Mouse (Mus musculus) liver, adult 2 months (tissue): ENCODE data around the gene Cutc. TPM values are rescaled to one million over a fixed set of nuclear protein-coding genes. Genes with fewer than 3 reads are reported as not detected.

Experiments used
- DNase-seq: peaks from one replicate; pipeline ENCODE4 v3.0.0-alpha.2; 2011; ENCODE audit warnings: low read depth, low spot score; ENCODE audit errors: extremely low read depth
- H3K27ac ChIP-seq: fragments of 200-500 bp; replicated peaks from 2 replicates; pipeline ENCODE4 v1.5.1; 2012; ENCODE audit warnings: low read depth, mild to moderate bottlenecking, control low read depth, inconsistent platforms, low read length; ENCODE audit not compliant: insufficient read depth
- H3K27me3 ChIP-seq: fragments of 200-500 bp; 2 replicates; pipeline ENCODE4 v1.6.1; 2012; ENCODE audit warnings: mild to moderate bottlenecking, moderate library complexity, low read length, inconsistent platforms; ENCODE audit not compliant: control insufficient read depth, insufficient read depth
- H3K36me3 ChIP-seq: fragments of 200-500 bp; 2 replicates; pipeline ENCODE4 v1.6.1; 2012; ENCODE audit warnings: low read length, inconsistent platforms; ENCODE audit not compliant: control insufficient read depth, insufficient read depth
- H3K4me1 ChIP-seq: fragments of 200-500 bp; 2 replicates; pipeline ENCODE4 v1.6.1; 2011; ENCODE audit warnings: low read length; ENCODE audit not compliant: control insufficient read depth, insufficient read depth
- H3K4me3 ChIP-seq: fragments of 200-500 bp; 2 replicates; pipeline ENCODE4 v1.5.1; 2011; ENCODE audit warnings: low read depth, mild to moderate bottlenecking, control low read depth, low read length, moderate library complexity; ENCODE audit not compliant: insufficient read depth
- H3K79me2 ChIP-seq: fragments of 200-500 bp; 2 replicates; pipeline ENCODE4 v1.6.1; 2012; ENCODE audit warnings: inconsistent platforms, mild to moderate bottlenecking, low read length, moderate library complexity; ENCODE audit not compliant: control insufficient read depth, insufficient read depth
- H3K9ac ChIP-seq: fragments of 200-500 bp; 2 replicates; pipeline ENCODE4 v1.6.1; 2012; ENCODE audit warnings: low read depth, mild to moderate bottlenecking, control low read depth, inconsistent platforms, low read length
- CTCF ChIP-seq: fragments of 200-500 bp; IDR thresholded peaks from 2 replicates; pipeline ENCODE4 v1.5.1; 2011; ENCODE audit warnings: low read depth, low read length, control low read depth
- POLR2A ChIP-seq: fragments of 200-500 bp; IDR thresholded peaks from 2 replicates; pipeline ENCODE4 v1.6.1; 2011; ENCODE audit warnings: low read length, control low read depth; ENCODE audit not compliant: insufficient read depth; ENCODE audit errors: extremely low read depth
- WGBS: fragments of 180-500 bp; shearing (Covaris S2); methylation state at CpG from one replicate; pipeline ENCODE4 v1.1.7; 2018; 5-methylcytosine and 5-hydroxymethylcytosine counted together
- polyA plus RNA-seq: library from polyadenylated mRNA; depleted of rRNA; stranded (reverse); fragments of >200 nt; gene quantifications from 2 replicates; pipeline ENCODE4 v1.2.3, GENCODE M21; 2012
- total RNA-seq: library from RNA; depleted of rRNA; stranded (reverse); fragments of >200 nt; gene quantifications from 2 replicates; pipeline ENCODE4 v1.2.3, GENCODE M21; 2014

Gene Cutc
- total and polyA plus RNA-seq, 2 experiments = 7.5 to 17.0 TPM

DNA sequence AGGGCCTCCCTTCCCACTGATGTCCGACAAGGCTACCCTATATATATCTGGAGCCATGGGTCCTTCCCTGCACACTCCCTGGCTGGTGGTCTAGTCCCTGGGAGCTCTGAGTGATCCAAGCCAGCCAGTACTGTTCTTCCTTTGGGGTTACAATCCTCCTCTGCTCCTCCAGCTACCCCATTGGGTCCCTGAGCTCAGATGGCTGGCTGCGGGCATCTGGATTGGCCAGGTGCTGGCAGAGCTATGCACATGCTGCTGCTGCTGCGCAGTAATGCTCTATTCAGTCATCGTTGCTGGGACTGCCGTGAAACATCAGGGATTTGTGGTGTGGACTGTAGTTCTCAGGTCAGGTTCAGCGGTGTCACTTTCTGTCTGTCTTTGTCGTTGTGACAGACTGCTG lies 28.0 kb upstream of the Cutc start:
- no peak overlapping the region for H3K27ac ChIP-seq

DNA sequence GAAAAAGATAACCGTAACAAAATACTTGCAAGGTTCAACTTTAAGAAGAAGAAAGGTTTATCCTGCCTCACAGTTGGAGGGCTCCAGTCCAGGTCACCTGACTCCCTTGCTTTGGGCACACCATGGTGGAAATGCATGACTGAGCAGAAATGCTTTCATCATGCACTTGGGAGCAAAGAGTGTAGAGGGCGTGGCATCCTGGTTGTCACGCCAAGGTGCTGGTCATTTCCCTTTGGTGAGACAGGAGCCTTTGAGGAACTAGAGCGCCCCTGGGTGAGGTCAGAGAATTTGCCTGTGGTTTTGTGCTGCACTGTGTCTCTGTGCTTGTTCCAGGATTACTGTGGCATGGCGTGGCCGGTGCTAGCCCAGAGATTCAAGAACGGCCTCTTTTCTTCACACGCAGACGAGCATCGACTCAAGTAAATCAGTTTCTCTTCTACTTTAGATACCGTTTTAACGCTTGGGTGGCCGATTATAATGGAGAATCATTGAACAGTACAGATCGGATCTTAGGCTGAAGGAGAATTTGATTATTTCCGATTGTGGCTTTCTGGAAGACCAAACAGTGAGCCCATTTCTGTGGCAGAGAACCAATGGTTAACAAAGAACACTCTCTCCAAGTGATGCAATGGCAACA lies 26.2 kb upstream of the Cutc start:
- H3K27ac ChIP-seq = no peak overlapping the region
- no peaks in the 10 kb centered on the region for H3K4me1 ChIP-seq
- H3K79me2 ChIP-seq = no peaks in the 10 kb centered on the region
- no peak for DNase-seq
- no peak for TF ChIP-seq POLR2A
- no peak for TF ChIP-seq CTCF
- H3K4me3 ChIP-seq = no peak overlapping the region
- no peak overlapping the region for H3K9ac ChIP-seq
- WGBS = 95% methylated on average over 15 of the region's 15 CpGs
- H3K36me3 ChIP-seq = peaks cover 27% of the 10 kb centered on the region
- H3K27me3 ChIP-seq = no peaks in the 10 kb centered on the region

More for the DNA sequence above, 28.0 kb upstream of the Cutc start:
- H3K27me3 ChIP-seq = no peaks in the 10 kb centered on the region
- no peak overlapping the region for H3K9ac ChIP-seq
- H3K4me1 ChIP-seq = no peaks in the 10 kb centered on the region
- H3K79me2 ChIP-seq = no peaks in the 10 kb centered on the region
- no peak for DNase-seq
- 94% methylated on average over 7 of the region's 7 CpGs for WGBS
- H3K36me3 ChIP-seq = peaks cover 27% of the 10 kb centered on the region
- H3K4me3 ChIP-seq = no peak overlapping the region
- TF ChIP-seq CTCF = no peak

DNA sequence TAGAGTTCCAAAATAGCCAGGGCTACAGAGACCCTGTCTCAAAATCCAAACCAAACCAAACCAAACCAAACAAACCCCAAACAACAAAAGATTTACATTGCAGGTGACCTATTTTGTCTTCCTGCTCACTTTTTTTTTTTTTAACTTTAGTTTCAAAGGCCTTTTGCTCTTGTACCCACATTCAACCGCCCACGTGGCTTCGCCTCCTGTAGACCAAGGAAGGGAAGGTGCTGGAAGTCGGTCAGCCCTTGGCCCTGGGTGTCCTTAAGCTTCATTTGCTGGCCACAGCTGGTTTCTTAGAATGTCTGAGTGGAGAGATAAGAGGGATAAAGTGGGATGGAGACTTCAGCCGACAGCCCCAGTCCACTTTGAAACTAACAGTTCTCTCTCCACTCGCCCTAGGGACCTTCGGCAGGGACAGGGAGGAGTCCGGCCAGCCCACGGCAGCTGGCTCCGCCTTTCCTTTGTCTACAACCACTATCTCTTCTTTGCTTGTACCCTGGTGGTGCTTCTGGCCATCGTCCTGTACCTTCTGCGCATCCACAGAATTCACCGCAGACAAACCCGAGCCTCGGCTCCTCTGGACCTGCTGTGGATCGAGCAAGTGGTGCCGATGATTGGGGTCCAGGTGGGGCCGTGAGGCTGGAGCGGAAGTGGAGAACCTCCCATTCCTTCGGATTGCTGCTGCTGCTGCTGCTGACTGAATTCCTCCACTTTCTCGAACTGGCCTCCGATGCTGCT lies 23.3 kb upstream of the Cutc start:
- Histone ChIP-seq H3K27ac (no peak overlapping the region), H3K4me1 (no peaks in the 10 kb centered on the region), H3K79me2 (no peaks in the 10 kb centered on the region), H3K36me3 (peaks cover 24% of the 10 kb centered on the region), H3K9ac (no peak overlapping the region), H3K27me3 (no peaks in the 10 kb centered on the region), H3K4me3 (no peak overlapping the region)
- 79% methylated on average over 22 of the region's 22 CpGs for WGBS
- TF ChIP-seq CTCF (no peak), POLR2A (no peak)
- no peak for DNase-seq

DNA sequence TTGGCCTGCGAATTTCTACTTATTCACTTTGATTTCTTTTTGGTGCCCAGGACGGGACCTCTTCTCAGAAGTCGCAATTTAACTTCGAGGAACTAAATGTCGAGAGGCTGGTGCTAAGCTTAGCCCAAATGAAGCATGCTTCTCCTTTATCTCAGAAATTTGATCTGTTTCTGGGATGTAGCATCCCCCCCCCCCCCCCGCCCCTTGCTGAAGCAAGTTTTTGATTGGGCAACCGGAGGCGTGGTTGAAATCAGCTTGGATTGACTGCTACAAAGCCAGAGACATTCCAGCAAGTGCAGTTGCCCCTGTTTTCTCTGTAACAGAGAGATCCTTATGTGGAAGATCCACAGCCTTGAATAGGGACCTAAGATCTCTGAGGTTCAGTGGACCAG lies 22.8 kb upstream of the Cutc start:
- 77% methylated on average over 8 of the region's 8 CpGs for WGBS
- Histone ChIP-seq H3K27me3 (no peaks in the 10 kb centered on the region), H3K27ac (no peak overlapping the region), H3K4me1 (no peaks in the 10 kb centered on the region), H3K4me3 (no peak overlapping the region), H3K79me2 (no peaks in the 10 kb centered on the region), H3K36me3 (peaks cover 25% of the 10 kb centered on the region), H3K9ac (no peak overlapping the region)
- TF ChIP-seq CTCF (no peak), POLR2A (no peak)
- no peak for DNase-seq

DNA sequence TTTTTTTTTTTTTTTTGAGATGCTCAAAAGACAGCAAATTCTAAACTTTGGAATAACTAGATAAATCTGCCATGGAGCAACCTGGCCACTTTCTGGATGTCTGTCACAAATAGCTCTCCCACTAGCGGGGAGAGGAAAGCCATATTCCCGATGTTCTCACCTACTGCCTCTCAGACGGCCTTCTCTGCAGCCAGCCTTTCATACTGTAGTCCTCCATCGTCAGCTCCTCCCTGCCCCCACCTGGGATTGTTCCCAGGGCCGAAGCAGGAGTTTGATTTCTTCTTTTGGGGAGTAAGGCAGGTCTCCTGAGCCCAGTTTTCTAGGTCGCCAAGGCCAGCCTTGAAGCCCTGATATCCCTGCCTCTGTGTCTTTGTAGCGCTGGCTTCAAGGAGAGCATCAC lies 21.6 kb upstream of the Cutc start:
- H3K27me3 ChIP-seq = no peaks in the 10 kb centered on the region
- 88% methylated on average over 7 of the region's 7 CpGs for WGBS
- H3K36me3 ChIP-seq = peaks cover 23% of the 10 kb centered on the region

DNA sequence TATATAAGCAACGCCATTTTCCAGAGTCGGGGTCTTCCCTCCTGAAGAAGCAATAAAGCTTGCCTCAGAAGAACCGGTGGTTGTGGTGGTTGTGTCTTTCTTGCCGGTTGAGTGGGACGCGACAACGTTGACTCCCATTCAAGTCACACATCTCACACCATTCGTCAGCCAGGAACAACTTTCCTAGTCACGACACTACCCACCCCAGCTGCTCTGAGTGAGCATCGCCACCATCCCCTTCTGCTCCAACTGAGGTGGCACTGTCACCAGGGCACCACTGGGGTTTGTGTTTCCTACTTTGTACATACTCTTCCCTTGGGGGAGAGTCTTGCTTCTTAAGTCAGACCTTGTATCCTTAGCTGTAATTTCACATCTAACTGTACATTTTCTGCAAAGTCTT lies 14.4 kb upstream of the Cutc start:
- no peaks in the 10 kb centered on the region for H3K79me2 ChIP-seq
- WGBS = 96% methylated on average over 10 of the region's 10 CpGs
- H3K27ac ChIP-seq = no peak overlapping the region
- no peak for DNase-seq
- TF ChIP-seq CTCF (no peak), POLR2A (no peak)
- peaks cover 52% of the 10 kb centered on the region for H3K36me3 ChIP-seq
- no peak overlapping the region for H3K9ac ChIP-seq
- H3K4me1 ChIP-seq = no peaks in the 10 kb centered on the region
- no peaks in the 10 kb centered on the region for H3K27me3 ChIP-seq
- H3K4me3 ChIP-seq = no peak overlapping the region

More for the DNA sequence above, 21.6 kb upstream of the Cutc start:
- DNase-seq = no peak
- Histone ChIP-seq H3K79me2 (no peaks in the 10 kb centered on the region), H3K4me3 (no peak overlapping the region), H3K4me1 (no peaks in the 10 kb centered on the region), H3K9ac (no peak overlapping the region), H3K27ac (no peak overlapping the region)
- TF ChIP-seq CTCF (no peak), POLR2A (no peak)
